Mouse (Mus musculus): ENCODE data around the gene Fam83f.

- no peak for TF ChIP-seq CTCF (IDR thresholded peaks at IDR 0.05; ENCODE audit: low read depth)
- no peak for TF ChIP-seq EP300 (IDR thresholded peaks at IDR 0.05; ENCODE audit: low read depth)
Observed at GRCm38 (mm10) chr15:80743606-80744005, 72.0 kb downstream of the Fam83f start.
